Mouse (Mus musculus): ENCODE measurements at regions not wholly inside any gene's neighbourhood (a gene's known extent, or its start where the extent isn't known, plus 50 kb on each side); places are given as distances from the start of the nearest gene placed in this dataset.

DNA sequence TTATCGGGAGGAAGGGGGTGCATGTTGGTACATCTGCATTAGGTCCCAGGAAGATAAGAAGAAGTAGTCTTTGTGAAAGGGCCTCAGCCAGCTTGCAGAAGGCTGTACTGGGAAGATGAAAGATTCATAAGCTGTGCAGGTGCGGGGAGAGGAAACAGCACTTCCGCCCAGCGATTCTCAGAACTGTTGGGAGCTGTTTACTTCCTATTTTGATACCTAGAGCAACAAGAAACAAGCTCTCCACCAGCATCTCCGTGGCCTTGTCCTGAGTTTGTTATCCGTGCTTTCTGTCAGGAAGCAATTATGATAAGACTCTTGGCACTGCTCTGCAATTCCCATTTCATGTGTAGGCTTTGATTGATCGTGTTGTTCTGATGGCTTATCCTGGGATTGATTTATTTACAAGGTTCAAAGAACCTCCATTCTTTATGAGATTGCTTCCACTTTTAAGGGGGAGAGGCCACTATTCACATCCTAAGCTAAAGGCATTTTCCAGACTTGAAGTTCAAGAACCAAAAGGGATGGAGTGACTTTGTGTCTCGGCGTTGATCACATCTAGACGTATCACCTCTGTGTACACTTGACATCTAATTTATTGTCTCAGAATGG lies 133.6 kb upstream of the Tars start:
- no peaks in the 10 kb centered on the region for H3K9me3 ChIP-seq (ENCODE audit: control insufficient read depth)
- H3K4me2 ChIP-seq (replicated peaks; ENCODE audit: low read depth) = no peak overlapping the region
- 58% methylated on average over 10 of the region's 10 CpGs for WGBS
- H3K27ac ChIP-seq (ENCODE audit: low read depth, low read length) = no peak overlapping the region
- H3K9ac ChIP-seq (ENCODE audit: low read depth, low read length) = no peak overlapping the region
- no peak for TF ChIP-seq CTCF (IDR thresholded peaks at IDR 0.05; ENCODE audit: low read depth)
- no peaks in the 10 kb centered on the region for H3K36me3 ChIP-seq (ENCODE audit: control insufficient read depth, insufficient read depth)
- no peak for ATAC-seq
- H3K4me3 ChIP-seq (ENCODE audit: low read depth, low read length) = no peak overlapping the region
- no peaks in the 10 kb centered on the region for H3K27me3 ChIP-seq (replicated peaks; ENCODE audit: control insufficient read depth, insufficient read depth, low read length)
- no peaks in the 10 kb centered on the region for H3K4me1 ChIP-seq (replicated peaks; ENCODE audit: control insufficient read depth, insufficient read depth, low read length)

DNA sequence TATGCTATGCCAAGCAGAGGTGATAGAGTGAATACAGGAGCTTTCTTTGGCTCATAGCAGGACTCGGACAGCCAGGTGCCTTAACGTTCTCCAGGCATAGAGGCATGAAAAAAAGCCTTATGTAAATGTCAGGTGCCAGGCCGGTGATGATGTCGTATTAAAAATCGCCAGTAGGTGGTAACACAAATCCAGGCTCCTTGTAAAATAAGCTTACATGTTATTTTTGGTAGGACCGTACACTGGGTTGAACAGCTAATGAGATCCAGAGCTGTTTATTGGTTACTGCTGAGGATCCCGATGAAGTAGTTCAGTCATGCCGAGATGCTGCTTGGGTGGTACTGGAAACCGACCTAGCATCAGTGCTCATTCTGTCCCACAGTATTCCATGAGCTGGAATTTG lies 133.1 kb upstream of the Tars start:
- no peak for ATAC-seq
- Histone ChIP-seq H3K36me3 (ENCODE audit: control insufficient read depth, insufficient read depth) (no peaks in the 10 kb centered on the region), H3K9ac (ENCODE audit: low read depth, low read length) (no peak overlapping the region), H3K27me3 (replicated peaks; ENCODE audit: control insufficient read depth, insufficient read depth, low read length) (no peaks in the 10 kb centered on the region), H3K4me3 (ENCODE audit: low read depth, low read length) (no peak overlapping the region), H3K4me1 (replicated peaks; ENCODE audit: control insufficient read depth, insufficient read depth, low read length) (no peaks in the 10 kb centered on the region), H3K27ac (ENCODE audit: low read depth, low read length) (no peak overlapping the region), H3K4me2 (replicated peaks; ENCODE audit: low read depth) (no peak overlapping the region), H3K9me3 (ENCODE audit: control insufficient read depth) (no peaks in the 10 kb centered on the region)
- 70% methylated on average over 9 of the region's 9 CpGs for WGBS
- no peak; the same call in 1 of the 2 replicates for TF ChIP-seq CTCF (IDR thresholded peaks at IDR 0.05; ENCODE audit: low read depth)

DNA sequence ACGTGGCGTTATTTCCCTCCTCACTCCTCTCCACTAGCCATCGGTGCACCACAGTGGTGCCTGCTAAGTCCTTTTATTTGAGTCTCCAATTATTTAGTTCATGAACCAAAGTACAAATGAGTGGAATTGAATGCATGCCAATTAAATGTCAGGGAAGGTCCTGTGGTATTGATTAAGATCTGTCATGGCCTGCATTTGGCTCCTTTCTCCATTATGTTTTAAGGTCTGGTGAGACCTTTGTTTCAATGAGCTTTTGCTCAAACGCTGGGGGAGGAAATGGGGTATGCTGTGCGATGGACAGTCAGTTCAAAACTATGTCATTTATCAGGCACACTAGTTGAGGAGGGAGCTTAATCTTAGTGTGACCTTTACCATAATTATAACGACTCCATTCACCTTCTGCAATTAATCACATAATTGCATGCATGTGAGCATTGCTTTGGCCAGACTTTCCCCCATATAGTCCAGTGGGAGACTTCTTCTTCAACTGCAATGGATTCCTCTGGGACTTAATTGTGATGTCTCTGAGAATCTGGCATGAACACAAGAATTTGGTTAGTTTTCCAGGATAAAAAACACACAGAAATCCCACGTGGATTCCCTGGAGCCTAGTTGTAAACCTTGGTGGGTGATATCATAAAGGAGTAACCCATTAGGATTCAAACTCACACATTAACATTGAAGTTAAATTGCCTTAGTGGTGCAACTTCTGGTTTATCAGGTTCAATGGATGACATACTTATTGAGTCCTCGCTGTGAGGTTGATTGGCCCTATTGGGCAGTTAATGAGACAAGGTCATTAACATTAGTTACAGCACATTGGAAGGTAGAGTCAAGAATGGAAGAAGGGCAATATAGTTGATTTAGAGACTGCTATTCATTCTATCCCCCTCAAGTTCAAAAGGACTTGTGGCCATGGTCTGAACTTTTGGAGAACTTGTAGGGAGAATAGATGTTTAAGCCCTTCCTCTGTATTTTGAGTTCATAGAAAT lies 130.7 kb upstream of the Tars start:
- no peak for TF ChIP-seq CTCF (IDR thresholded peaks at IDR 0.05; ENCODE audit: low read depth)
- H3K36me3 ChIP-seq (ENCODE audit: control insufficient read depth, insufficient read depth) = no peaks in the 10 kb centered on the region
- H3K9ac ChIP-seq (ENCODE audit: low read depth, low read length) = no peak overlapping the region
- no peaks in the 10 kb centered on the region for H3K27me3 ChIP-seq (replicated peaks; ENCODE audit: control insufficient read depth, insufficient read depth, low read length)
- no peak for ATAC-seq
- H3K4me1 ChIP-seq (replicated peaks; ENCODE audit: control insufficient read depth, insufficient read depth, low read length) = no peaks in the 10 kb centered on the region
- no peaks in the 10 kb centered on the region for H3K9me3 ChIP-seq (ENCODE audit: control insufficient read depth)
- no peak overlapping the region for H3K4me3 ChIP-seq (ENCODE audit: low read depth, low read length)
- H3K27ac ChIP-seq (ENCODE audit: low read depth, low read length) = no peak overlapping the region
- 66% methylated on average over 8 of the region's 8 CpGs for WGBS
- H3K4me2 ChIP-seq (replicated peaks; ENCODE audit: low read depth) = no peak overlapping the region

DNA sequence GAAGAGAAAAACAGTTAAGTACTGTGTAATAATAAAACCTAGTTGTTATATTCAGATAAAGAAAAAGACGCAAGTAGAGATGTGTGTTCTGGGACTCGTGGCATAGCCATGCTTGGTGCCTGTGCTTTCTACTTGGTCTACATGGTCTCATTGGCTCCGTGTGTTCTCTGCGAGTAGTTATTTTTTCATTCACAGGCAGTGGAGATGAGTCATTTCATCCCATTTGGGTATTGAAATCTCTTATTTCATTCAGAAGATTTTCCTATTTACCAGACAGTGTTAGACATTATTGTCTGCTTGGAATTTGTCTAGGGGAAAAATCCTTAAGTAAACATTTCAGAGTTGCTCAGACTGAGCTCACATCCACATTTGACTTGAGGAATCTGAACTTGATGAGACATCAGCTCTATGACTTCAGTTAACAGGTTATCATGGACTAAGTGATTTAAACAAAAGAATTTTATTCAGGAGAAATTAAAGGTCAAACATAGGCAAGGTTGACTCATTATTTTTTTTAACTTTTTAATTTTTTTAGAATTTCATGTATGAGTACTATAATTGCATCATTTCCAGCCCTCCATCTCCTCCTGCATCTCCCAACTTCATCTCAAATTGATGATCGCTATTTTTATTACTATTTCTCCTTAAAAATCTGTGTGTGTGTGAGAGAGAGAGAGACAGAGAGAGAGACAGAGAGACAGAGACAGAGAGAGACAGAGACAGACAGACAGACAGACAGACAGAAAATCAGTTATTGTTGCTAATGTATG lies 125.1 kb upstream of the Tars start:
- no peaks in the 10 kb centered on the region for H3K27me3 ChIP-seq (replicated peaks; ENCODE audit: control insufficient read depth, insufficient read depth, low read length)
- H3K27ac ChIP-seq (ENCODE audit: low read depth, low read length) = no peak overlapping the region
- H3K9ac ChIP-seq (ENCODE audit: low read depth, low read length) = no peak overlapping the region
- no peak overlapping the region for H3K4me2 ChIP-seq (replicated peaks; ENCODE audit: low read depth)
- no peak overlapping the region for H3K4me3 ChIP-seq (ENCODE audit: low read depth, low read length)
- no peaks in the 10 kb centered on the region for H3K4me1 ChIP-seq (replicated peaks; ENCODE audit: control insufficient read depth, insufficient read depth, low read length)
- no peaks in the 10 kb centered on the region for H3K9me3 ChIP-seq (ENCODE audit: control insufficient read depth)
- H3K36me3 ChIP-seq (ENCODE audit: control insufficient read depth, insufficient read depth) = no peaks in the 10 kb centered on the region
- no peak for ATAC-seq
- 83% methylated on average over 5 of the region's 5 CpGs for WGBS
- TF ChIP-seq CTCF (IDR thresholded peaks at IDR 0.05; ENCODE audit: low read depth) = no peak

DNA sequence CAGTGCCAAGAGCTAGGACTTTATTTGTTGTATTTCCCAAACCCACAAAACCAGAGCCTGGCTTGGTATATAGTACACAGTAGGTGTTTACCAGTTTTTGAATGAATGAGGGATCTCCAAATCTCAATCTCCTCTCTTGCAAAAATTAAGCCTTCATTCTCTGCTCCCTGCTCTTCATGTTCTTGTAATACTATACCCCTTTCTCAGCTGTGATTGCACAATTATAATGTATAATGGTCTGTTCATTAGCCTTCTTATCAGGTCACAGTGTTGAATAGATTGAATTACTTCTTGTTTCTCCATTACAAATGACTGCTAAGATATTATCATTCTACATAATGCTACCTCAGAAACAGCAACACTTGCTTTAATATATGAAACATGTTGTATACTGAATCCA lies 119.1 kb upstream of the Tars start:
- no peak overlapping the region for H3K4me3 ChIP-seq (ENCODE audit: low read depth, low read length)
- no peak for ATAC-seq

DNA sequence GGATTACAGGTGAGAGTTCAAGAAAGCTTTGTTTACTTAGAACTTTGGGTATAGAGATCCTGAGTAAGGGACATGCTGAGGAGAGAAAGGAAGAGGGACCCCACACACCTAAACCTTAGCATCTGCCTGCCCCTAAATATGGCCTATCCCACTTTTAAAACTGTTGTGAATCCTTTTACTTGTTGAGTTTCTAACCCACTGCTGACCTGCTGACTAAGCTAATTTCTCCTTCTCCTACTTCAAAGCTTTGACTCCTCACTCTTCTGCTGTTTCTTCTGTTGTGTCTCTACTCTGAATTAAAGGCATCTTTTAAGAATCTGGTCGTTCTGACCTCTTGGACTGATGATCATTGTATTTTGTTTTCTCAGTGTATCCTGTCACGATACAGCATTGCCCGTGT lies 118.4 kb upstream of the Tars start:
- no peak overlapping the region for H3K9ac ChIP-seq (ENCODE audit: low read depth, low read length)
- WGBS = 73% methylated on average over 3 of the region's 3 CpGs
- H3K27me3 ChIP-seq (replicated peaks; ENCODE audit: control insufficient read depth, insufficient read depth, low read length) = no peaks in the 10 kb centered on the region
- TF ChIP-seq CTCF (IDR thresholded peaks at IDR 0.05; ENCODE audit: low read depth) = no peak
- H3K9me3 ChIP-seq (ENCODE audit: control insufficient read depth) = no peaks in the 10 kb centered on the region
- H3K4me2 ChIP-seq (replicated peaks; ENCODE audit: low read depth) = no peak overlapping the region
- H3K36me3 ChIP-seq (ENCODE audit: control insufficient read depth, insufficient read depth) = no peaks in the 10 kb centered on the region
- no peak overlapping the region for H3K27ac ChIP-seq (ENCODE audit: low read depth, low read length)
- H3K4me1 ChIP-seq (replicated peaks; ENCODE audit: control insufficient read depth, insufficient read depth, low read length) = no peaks in the 10 kb centered on the region
- no peak for ATAC-seq
- no peak overlapping the region for H3K4me3 ChIP-seq (ENCODE audit: low read depth, low read length)

More for the DNA sequence above, 119.1 kb upstream of the Tars start:
- Histone ChIP-seq H3K9me3 (ENCODE audit: control insufficient read depth) (no peaks in the 10 kb centered on the region), H3K36me3 (ENCODE audit: control insufficient read depth, insufficient read depth) (no peaks in the 10 kb centered on the region), H3K27me3 (replicated peaks; ENCODE audit: control insufficient read depth, insufficient read depth, low read length) (no peaks in the 10 kb centered on the region), H3K9ac (ENCODE audit: low read depth, low read length) (no peak overlapping the region), H3K4me2 (replicated peaks; ENCODE audit: low read depth) (no peak overlapping the region), H3K27ac (ENCODE audit: low read depth, low read length) (no peak overlapping the region), H3K4me1 (replicated peaks; ENCODE audit: control insufficient read depth, insufficient read depth, low read length) (no peaks in the 10 kb centered on the region)
- TF ChIP-seq CTCF (IDR thresholded peaks at IDR 0.05; ENCODE audit: low read depth) = no peak
